Mouse (Mus musculus) liver, adult 2 months (tissue): ENCODE measurements around the gene 2200002J24Rik.

Source experiments
- CTCF ChIP-seq: fragments of 200-500 bp; IDR thresholded peaks from 2 replicates; pipeline ENCODE4 v1.5.1; 2011; ENCODE audit warnings: low read depth, low read length, control low read depth
- POLR2A ChIP-seq: fragments of 200-500 bp; IDR thresholded peaks from 2 replicates; pipeline ENCODE4 v1.6.1; 2011; ENCODE audit warnings: low read length, control low read depth; ENCODE audit not compliant: insufficient read depth; ENCODE audit errors: extremely low read depth

GRCm38 (mm10) chr7:30678263-30678975 lies 20.3 kb upstream of the 2200002J24Rik start:
- no peak for TF ChIP-seq POLR2A
- no peak for TF ChIP-seq CTCF
